Mouse (Mus musculus) adrenal gland, postnatal 36 days (tissue): ENCODE results near the gene Jak2. TPM values are rescaled to one million over a fixed set of nuclear protein-coding genes. Genes with fewer than 3 reads are reported as not detected.

ENCODE experiments used
- DNase-seq, 2 experiments: peaks; one replicate each; pipeline ENCODE4 v3.0.0; 2021; ENCODE audit warnings: mixed read lengths in 1 of 2
- total RNA-seq, 2 experiments: library from RNA; stranded (reverse); gene quantifications; 2 replicates each; pipeline ENCODE4 v1.2.3; 2021

Gene Jak2
- total RNA-seq, 2 experiments from 2014 or later, result 16.1 to 24.2 TPM

DNA sequence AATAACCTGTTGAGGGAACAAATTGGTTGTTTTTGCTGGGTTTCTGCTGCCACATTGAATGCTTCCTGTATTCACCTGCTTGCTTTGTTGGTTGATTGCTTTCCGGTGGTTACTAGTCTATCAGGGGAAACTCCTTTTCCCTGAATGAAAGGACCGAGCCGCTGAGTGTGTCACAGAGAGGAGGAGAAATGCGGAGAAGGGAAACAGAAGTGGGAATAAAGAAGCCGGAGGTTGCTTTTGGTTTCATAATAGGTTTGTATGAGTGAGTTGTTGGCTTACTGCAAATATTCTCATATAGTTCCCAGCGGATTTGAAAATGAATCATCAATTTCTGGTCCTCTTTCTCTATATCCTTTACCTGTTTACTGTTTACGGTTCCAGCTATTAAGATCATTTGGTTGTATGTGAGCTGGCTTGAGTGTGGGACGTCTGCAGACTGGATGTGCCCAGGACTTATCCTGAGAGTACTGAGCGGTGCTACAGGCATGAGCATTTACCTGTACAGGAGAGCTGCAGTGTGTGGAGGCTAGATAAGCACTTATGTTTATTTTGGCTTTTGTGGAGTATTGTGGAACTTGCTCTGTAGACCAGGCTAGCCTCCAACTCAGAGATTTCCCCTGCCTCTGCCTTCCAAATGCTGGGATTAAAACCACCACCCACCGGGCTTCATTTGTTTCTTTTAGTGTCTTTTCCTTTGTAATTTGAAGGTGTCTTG, 1.4 kb downstream of the Jak2 start:
- peak in 1 of 2 experiments; percentile 13 for DNase-seq

DNA sequence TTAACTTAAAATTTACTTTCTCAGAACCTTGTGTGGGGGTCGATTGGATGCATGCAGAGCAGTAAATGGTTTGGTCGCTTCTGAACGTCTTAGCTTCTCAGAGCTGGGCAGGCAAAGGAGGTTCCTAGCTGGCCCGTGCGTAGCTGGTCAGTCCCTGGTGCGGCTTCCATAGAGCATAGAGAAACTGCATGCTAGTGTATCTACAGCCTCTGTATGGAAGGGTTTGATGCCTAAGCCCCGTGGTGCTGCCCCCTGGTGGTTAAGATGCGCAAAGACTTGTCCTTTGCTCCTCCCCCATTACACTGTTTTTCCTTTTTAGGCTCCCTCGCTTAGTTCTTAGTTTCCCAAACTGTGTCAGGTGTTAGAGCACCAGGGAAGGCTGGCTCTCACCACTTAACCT, 2.1 kb downstream of the Jak2 start:
- peak; percentile 89 to 92 for DNase-seq

DNA sequence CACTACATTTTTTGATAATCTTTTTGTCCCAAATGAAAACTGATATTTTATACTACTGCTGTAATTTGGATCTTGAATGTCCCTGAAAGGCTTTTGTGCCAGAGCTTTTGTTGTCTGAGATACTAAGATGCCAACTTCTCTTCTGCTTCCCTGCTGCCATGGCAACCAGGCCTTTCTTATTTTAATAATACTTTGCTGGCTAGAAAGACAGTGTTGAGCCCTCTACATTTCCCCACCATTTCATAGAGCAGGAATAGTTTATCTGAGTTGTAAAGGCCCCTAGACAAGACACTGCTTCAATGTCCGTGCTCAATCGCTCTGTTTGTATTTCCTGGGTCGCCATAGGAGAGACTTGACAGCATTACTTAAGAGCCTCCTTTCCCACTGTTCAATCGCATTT, 3.0 kb downstream of the Jak2 start:
- DNase-seq, result no peak

DNA sequence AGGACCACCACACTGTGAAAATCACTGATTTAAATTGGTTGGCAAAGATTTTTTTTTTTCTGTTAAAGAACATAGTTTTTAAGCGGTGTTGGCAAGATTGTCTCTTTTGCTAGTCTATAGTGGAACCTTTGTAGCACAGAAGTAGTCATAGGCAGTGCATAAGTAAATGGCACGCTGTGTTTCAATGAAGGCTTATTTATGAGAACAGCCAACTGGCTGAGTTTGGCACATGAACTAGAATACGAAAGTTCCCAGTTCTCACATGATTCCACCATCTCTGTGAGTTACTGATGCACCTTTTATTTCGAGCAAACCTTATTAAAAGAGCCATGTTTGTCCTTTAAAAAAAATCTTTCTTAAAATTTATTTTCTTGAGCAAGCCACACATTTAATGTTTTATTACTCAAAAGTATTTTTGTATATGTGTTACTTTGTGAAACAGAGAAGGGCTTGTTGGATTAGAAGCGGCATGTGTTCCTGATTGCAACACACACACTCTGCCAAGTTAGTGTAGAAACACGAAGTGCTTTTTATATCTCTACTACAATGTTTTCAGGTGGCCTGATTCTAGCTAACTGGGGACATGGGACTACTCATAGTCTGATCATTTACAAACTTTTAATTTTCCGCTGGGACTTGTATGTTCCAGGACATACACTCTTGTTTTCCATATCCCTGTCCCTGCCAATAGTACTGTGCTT, 3.8 kb downstream of the Jak2 start:
- no peak for DNase-seq

DNA sequence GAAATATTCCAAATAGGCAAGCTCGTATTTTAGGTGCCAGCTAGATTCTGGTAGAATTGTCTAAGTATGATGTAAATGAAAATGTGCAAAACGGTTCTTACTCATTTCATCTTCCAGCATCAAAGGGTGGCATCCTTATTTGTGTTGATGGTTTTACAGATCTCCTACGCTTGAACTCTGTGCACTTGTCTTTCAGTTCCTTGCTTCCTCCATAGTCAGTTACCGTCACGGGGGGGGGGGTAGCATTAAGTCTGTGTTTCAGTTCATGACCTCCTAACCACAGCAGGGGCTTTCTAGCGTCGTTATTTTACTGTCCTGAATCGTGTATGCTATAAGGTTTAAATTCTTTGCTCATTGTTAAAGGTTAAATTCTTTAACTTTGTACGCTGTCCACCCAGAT, 10.0 kb downstream of the Jak2 start:
- DNase-seq, result no peak

DNA sequence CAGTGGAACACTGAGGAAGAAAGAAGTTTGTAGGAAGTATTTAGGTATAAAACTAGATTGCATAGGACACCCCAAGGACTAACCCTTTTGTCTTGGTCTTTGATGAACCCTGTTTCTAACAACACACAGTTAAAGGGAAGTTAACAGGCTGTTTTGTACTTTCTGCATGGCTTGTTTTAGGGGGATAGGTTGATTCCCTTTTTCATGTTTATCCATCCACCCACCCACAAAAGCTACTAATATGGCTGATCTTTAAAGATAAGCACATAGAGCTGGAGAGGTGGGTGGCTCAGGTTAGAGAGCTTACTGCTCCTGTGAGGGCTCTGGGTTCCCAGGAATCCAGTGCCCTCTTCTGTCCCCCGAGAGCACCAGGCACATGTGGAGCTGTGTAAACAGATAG, 11.9 kb downstream of the Jak2 start:
- no peak for DNase-seq

DNA sequence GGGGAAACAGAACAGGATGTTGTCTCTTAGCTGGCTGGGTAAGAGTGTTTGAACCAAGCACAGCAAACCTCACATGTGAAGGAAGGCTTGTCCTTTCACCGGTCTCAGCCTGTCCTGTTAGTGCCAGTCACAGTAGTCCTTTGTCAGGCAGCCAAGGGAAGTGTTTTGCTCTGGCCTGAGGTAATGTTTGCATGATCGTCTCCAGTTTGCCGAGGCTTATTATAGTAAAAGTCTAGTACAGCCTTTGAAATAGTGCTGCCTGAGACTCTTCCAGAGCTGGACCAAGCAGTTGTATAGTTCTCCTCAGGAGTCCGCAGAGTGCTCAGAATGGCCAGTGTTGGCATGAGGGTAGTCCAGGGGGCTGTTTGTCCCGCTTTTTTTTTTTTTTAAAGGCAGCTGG, 13.9 kb downstream of the Jak2 start:
- peak; percentile 32 to 42 for DNase-seq

DNA sequence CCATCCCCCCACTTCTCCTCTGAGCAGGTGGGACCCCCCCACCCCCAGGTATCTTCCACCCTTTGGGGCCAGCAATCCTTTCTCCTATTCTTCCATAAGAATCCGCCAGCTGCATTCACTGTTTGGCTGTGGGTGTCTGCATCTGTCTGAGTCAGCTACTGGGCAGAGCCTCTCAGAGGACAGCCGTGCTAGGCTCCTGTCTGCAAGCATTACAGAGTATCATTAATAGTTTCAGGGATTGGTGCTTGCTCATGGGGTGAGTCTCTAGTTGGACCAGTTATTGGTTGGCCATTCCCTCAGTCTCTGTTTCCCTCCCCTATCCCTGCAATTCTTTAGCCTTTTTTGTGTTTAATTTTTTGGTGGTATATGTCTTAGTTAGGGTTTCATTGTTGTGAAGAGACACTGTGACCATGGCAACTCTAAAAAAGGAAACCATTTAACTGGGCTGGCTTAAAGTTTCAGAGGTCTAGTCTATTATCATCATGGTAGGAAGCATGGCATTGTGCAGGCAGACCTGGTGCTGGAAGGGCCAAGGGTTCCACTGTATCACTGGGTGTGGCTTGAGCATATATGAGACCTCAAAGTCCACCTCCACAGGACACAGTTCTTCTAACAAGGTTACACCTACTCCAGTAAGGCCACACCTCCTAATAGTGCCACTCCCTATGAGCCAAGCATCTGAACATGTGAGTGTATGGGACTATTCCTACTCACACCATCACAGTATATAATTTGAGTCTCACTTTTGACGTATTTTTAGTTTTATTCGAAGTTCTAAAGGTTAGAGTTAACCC, 15.6 kb downstream of the Jak2 start:
- DNase-seq, result no peak

DNA sequence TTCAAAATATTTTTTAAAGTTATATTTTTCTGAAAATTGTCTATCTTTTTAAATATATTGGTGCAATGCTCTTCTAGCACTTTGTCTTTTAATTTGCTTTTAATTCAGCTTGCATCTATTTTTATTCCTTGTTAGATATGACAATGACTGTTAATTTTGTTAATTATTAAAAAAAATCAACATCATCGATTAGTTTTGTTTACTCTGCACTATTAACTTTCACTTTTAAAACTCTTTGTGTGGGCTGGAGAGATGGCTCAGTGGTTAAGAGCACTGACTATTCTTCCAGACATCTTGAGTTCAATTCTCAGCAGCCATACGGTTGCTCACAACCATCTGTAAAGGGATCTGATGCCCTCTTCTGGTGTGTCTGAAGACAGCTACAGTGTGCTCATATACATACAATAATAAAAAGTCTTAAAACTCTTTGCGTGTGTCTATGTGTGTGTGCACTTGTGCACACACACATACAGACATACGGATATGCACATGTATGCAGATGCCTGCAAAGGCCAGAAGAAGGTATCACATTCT, 17.2 kb downstream of the Jak2 start:
- DNase-seq, result no peak

DNA sequence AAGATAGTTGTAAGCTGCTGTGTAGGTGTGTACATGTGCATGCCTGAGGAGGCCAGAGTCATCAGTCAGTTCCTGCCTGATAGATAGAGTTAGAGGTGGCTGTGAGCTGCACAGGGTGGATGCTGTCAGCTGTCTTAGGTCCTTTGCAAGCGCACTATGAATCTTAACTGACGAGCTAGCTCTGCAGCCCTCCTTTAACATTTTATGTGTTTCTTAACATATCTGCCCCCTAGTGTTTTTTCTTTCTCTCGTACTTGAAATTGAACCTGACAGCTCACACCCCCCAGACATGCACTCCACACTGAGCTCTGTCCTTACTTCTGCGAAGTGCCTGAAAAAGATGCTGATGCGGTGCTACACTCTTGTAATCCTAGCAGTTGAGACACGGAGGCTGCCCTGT, 18.6 kb downstream of the Jak2 start:
- DNase-seq, result no peak

DNA sequence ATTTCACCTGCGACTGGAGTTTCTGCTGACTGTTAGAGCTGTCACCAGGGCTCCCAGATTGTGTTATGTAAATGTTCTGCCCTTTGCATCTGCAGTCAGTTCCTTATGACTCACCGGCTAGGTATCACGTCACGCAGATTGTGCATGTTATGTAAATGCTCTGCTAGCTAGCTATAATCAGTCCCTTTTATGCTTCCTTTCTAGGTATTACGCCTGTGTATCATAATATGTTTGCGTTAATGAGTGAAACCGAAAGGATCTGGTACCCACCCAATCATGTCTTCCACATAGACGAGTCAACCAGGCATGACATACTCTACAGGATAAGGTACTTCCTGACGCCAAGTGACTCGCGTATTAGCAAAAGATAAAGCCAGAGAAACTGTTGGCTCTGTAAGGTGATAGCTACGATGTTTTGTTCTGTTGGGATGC, 19.5 kb downstream of the Jak2 start:
- peak; percentile 60 to 69 for DNase-seq

DNA sequence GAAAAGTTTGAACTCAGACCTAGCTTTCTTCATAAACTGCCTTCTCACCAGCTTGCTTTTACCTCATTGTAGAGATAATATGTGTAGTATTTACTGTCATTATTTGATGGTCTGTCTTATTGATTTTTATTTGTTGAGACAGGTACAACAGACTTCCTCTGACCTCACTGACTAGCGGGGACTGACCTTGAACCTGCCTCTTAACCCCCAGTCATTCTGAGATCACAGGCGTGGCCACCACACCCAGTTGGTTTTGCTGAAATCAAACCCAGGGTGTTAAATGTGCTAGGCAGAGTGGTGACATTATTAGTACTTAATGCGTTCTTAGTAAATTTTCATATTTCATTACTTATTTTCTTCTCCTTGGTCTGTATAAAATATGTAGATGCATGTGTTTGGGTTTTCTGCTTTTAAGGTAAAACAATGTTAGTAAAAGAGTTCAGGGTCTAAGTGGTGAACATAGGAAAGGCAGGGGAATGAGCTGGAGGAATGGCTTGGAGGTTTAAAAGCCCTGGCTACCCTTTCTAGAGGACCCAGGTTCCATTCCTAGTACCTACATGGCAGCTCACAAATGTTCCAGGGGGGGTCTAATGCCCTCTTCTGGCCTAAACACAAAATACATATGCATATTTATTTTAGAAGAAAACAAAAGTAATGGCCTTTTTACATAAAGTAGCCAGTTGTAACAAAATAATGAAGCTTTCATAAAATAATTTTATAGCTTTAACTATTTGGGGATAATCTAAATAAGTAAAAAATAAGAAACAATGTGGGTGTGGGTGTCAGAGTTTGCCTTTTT, 20.6 kb downstream of the Jak2 start:
- no peak for DNase-seq

DNA sequence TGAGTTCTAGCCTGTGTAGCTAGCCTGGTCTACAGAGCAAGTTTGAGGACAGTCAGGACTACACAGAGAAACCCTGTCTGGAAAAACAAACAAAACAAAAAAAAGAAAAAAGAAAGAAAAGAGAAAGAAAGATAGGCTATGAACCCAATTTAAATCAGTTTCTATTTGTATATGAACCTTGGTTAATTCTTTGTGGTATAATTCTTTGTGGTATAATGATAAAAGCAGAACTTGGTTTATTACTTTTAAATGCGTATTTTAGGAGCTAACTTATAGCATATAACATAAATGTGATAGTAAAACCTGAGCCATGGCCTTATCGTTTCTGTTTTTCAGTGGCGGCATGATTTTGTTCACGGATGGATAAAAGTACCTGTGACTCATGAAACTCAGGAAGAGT, 24.8 kb downstream of the Jak2 start:
- no peak for DNase-seq

DNA sequence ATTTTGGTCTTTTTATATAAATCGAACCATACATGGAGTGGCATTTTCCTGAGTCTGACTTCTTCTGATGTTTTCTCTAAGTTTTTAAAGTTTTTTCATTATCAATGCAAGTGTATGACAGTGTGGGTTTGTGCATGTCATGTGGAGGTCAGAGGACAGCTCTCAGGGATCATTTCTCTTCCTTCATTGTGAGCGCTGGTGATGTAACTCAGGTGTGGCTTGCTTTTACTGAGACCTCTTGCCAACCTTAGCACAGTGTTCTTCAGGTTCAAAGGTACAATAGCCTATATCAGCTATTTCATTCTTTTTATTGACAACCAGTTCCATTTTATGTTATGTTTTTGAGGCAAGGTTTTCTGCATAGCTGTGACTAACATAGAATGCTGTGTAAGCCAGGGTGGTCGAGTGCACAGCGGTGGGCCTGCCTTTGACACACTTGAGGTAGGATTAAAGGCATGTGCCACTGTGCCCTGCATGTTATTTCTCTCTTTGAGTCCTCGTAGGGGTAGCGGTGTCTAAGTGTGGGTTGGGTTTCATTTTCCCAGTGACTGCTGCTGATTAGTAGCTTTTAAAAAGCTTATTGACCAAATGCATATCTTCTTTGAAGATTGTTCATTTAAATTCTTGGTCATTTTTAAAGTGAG, 27.4 kb downstream of the Jak2 start:
- DNase-seq, result no peak

DNA sequence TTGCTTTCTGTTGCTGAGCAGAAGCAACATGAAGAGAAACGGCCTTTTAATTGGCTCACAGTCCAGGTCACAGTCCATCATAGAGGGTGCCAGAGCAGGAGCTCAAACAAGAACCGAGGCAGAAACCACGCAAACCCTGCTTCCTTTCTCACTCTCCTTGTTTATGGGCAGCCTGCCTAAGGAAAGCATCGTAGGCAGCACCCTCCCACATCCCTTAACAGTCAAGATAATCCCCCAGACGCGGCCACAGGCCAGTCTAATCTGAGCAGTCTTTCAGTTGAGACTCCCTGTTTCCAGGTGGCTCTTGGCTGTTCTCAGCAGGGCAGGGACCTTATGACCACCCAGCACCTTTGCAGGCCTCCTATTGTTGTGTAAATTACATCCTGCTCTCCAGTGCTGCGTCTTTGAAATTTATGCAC, 33.8 kb downstream of the Jak2 start:
- no peak for DNase-seq

DNA sequence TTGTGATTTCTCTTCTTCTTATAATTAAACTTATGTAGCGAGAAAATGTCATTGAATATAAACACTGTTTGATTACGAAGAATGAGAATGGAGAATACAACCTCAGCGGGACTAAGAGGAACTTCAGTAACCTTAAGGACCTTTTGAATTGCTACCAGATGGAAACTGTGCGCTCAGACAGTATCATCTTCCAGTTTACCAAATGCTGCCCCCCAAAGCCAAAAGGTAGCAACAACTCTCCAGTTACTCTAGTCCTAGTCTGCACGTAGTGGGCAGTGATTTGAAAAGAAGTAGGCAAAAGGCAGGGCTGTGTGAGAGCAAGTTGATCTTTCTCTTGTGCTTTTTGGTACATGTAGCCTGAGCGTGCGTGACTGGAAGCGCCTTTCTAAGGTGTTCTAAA, 36.2 kb downstream of the Jak2 start:
- DNase-seq, result no peak

DNA sequence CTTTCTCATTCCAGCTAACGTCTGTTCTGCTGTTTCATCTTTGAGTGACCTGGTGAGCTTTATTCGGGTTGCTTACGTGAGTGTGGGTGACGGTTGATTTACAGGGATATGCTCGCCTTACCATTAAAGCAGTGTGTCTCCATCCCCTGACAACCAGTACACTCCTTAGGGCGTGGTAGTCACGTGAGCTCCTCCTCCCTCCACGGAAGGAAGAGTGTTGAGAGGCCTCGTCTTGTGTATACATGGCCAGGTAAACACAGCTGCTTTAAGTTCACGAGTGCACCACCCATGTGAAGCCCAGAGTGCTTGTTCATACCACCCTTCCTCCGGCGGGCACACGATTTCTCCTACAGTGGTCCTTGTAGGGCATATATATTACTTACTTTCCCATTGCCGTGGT, 39.9 kb downstream of the Jak2 start:
- DNase-seq, result no peak

DNA sequence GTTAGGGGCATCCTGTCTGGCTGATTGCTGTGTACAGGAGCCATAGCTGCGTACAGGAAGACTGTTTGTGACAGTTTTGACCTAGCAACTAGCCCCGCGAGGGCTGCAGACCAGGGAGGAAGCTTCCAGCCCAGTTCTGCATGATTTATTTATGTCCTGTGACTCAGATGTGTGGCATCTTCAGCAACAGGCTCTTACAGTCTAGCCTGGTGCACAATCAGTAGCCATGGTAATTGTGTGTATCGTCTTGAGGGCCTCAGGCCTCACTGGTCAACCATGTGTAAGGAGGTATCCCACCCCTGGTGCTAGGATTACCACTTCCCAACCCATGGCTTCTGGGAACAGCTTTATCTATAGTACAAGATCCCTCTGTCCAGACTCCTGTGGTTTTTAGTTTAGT, 40.9 kb downstream of the Jak2 start:
- DNase-seq, result no peak

DNA sequence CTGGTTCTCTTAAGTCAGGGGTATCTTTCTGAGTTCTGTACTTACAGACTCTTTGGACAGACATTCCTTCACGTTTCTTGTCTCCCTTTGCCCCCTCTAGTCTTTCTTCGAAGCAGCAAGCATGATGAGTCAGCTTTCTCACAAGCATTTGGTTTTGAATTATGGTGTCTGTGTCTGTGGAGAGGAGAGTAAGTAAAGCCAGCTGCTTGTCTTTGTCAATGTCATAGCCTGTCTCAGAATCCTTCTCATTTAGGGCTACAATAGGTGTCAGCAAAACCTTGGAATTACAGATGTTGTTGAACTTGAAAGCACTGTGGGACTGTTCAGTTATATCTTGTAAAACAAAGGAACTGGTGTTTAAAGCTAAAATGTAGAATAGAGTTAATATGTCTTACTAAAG, 43.1 kb downstream of the Jak2 start:
- no peak for DNase-seq

DNA sequence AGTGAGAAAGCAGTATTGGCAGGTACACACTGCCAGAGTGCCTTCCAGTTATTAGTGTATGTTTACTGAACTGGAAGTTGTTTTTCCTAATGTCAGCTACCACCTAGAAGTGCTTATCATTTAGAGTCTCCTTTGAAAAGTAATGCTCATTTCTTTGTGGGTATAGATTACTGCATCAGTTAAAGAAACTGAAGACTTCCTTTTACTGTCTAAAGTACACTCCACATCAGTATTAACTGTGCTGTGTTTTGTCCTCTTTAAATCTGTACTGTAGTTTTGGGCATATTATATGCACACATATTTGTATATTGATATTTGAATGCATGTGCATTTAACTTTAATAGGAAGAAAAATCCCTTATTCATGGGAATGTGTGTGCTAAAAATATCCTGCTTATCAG, 44.5 kb downstream of the Jak2 start:
- no peak for DNase-seq

DNA sequence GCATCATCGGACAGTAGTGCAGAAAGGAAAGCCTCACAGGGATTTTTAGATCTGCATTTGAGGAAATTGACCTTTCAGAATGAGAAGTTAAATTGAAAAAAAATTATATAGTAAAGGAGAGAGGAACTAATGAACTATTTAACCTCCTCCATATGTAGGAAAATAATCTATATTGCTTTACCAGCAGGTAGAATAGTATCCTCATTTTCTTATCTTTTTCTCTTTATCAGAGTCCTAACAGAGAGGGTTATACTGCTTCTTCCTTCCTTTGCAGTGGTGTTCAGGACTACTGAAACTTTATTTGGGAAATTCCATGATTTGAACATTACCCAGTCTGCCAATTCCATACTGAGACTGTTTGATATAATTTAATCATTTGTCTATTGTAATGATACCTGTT, 45.7 kb downstream of the Jak2 start:
- DNase-seq, result no peak

DNA sequence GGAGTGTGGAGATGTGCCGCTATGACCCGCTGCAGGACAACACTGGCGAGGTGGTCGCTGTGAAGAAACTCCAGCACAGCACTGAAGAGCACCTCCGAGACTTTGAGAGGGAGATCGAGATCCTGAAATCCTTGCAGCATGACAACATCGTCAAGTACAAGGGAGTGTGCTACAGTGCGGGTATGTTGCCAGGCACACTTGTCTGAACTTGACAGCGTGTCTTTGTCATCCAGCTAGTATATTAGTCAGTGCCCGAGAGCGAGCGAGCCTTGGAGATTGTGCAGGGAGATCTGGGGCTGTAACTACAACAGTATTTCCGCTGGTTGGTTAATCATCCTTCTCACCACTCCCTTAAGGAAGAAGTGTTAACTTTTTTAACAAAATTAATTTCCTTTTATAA, 49.3 kb downstream of the Jak2 start:
- DNase-seq, result no peak
